Mouse (Mus musculus) small intestine, adult 2 months (tissue): ENCODE data around the gene Cdk10.

Experiments used
- CTCF ChIP-seq: fragments of 200-500 bp; IDR thresholded peaks from 2 replicates; pipeline ENCODE4 v1.5.1; 2012; ENCODE audit warnings: low read depth, mild to moderate bottlenecking, control low read depth, inconsistent platforms, low read length, moderate library complexity, mixed read lengths; ENCODE audit not compliant: insufficient replicate concordance, insufficient read length; ENCODE audit errors: extremely low read depth
- POLR2A ChIP-seq: fragments of 200-500 bp; IDR thresholded peaks from 2 replicates; pipeline ENCODE4 v1.6.1; 2012; ENCODE audit warnings: low read depth, mild to moderate bottlenecking, control low read depth, inconsistent platforms, low read length, moderate library complexity

GRCm38 (mm10) chr8:123252925-123253324, 28.3 kb downstream of the Cdk10 start:
- TF ChIP-seq POLR2A = no peak
- TF ChIP-seq CTCF = no peak
